Mouse (Mus musculus): Measurements from ENCODE around the gene Farp1.

DNA sequence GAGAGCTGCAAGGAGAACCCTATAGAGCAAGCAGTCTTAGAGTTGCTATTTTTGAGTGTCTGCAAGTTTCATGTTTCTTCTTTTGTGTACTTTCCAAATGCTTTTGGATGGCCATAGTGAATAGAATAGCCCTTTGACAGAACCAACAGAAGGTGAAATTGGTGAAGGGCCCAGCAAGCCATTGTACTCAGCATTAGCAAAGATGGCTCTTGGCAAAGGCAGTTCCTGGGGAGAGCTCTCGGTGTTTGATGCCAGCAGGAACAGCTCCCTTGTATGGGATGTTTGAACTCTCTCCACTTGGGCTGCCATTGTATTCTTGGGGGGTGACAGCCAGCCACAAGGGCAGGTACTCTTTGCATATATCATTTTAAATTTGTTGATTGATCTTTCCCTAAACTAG lies 29.7 kb downstream of the Farp1 start:
- TF ChIP-seq CTCF (IDR thresholded peaks at IDR 0.05; ENCODE audit: low read depth, low read length) = no peak
- TF ChIP-seq POLR2A (IDR thresholded peaks at IDR 0.05; ENCODE audit: extremely low read depth, insufficient read depth, low read length) = no peak
